Mouse (Mus musculus): ENCODE data around the gene Mkln1. TPM values are rescaled to one million over a fixed set of nuclear protein-coding genes. Genes with fewer than 3 reads are reported as not detected.

Mkln1 gene
- polyA plus RNA-seq, 1 experiment from 2014 or later: 152 TPM

DNA sequence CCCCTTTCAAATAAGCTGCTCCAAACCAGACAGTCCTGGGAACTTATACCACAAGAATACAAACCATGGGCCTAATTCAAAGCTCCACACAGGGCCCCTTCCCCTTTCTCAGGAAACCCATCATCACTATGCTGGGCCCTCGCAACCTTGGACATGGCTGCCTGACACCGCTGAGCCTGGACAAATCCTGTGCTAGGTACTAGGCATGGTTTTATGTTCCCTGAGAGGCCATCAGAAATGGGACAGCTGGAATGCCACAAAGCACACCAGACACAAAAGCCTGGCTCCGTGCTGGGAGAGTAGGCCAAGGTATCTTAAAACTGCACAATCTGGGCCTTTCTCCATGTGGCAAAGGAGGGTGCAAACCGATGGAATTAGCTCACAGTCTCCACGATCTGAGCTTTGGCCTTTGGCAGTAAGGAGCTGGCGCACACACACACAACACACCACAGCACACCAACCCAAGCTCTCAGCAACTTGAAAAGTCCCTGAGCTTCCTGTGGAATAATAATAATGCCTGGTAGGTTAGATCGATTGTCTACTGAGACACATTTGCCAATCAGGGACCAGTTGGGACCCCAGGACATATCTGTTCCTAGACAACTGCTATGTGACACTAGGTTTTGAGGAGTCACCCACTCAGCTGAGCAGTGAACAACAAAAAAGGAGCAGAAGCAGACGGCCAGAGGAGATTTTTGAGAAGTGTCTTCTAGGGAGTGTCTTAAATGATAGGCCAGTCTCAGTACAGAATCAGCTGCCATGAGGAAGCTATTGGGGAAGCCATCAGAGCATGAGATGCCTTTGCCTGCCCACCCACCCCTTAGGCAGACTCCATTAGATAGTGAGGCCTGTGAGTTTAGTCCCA lies 123.2 kb downstream of the Mkln1 start:
- H3K9me3 ChIP-seq: no peaks in the 10 kb centered on the region
- H3K4me3 ChIP-seq: no peak overlapping the region
- no peak overlapping the region for H3K27ac ChIP-seq (replicated peaks)
- H3K4me1 ChIP-seq: peaks cover 5% of the 10 kb centered on the region; the same call in 1 of the 2 replicates
- no peak overlapping the region for H3K9ac ChIP-seq (replicated peaks)
- H3K36me3 ChIP-seq: peaks cover 14% of the 10 kb centered on the region
- WGBS: 78% methylated on average over 8 of the region's 8 CpGs
- no peaks in the 10 kb centered on the region for H3K27me3 ChIP-seq
- ATAC-seq (replicated peaks): no peak
- H3K4me2 ChIP-seq (replicated peaks): no peak overlapping the region

DNA sequence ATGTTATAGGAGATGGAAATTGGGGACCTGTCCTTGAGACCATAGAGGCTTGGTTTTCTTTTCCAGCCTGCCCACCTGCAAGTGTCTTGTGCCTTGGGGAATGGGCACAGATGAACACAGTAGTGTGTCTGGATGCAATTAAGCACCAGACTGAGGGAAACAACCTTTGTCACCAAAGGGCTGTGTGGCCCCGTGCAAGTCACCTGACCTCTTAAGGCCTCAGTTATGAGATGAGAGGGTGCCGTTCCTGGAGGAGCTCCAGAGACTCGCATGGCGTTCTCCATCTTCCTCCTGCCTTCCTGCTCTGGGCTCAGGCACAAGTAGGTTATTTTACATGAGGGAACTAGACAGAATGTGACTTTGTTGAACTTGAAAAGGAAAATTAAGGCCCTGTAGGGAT lies 123.9 kb downstream of the Mkln1 start:
- no peak overlapping the region for H3K4me3 ChIP-seq
- ATAC-seq (replicated peaks): no peak
- H3K27me3 ChIP-seq: no peaks in the 10 kb centered on the region
- no peak overlapping the region for H3K9ac ChIP-seq (replicated peaks)
- 0 out of 2 replicates have a peak overlapping the region, but pooled peaks have one; percentile 4 for H3K27ac ChIP-seq (replicated peaks)
- WGBS: 81% methylated on average over 4 of the region's 4 CpGs
- H3K9me3 ChIP-seq: no peaks in the 10 kb centered on the region
- peaks cover 14% of the 10 kb centered on the region for H3K36me3 ChIP-seq
- H3K4me1 ChIP-seq: peaks cover 5% of the 10 kb centered on the region; the same call in 1 of the 2 replicates
- H3K4me2 ChIP-seq (replicated peaks): no peak overlapping the region

DNA sequence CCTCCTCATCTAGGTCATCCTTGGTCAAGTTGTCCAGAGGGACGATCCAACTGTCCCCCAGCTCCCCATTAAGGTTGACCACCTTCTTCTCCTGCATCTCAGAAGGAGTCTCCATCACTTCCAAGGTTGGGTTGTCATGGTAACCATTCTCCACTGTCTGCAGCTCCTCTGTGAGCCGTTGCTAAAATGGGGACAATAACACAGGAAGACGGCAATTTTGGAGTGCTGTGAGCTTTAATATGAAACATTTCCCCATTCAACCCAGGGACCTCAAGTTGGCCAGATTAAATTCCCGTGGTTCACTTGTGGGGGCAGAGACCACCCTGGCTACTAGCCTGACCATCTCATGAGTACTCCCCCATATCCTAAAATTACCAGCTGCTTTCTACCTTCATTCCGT lies 124.5 kb downstream of the Mkln1 start:
- Histone ChIP-seq H3K4me1 (peaks cover 5% of the 10 kb centered on the region; the same call in 1 of the 2 replicates), H3K27me3 (no peaks in the 10 kb centered on the region), H3K9ac (replicated peaks) (no peak overlapping the region), H3K4me2 (replicated peaks) (no peak overlapping the region), H3K4me3 (no peak overlapping the region), H3K27ac (replicated peaks) (0 out of 2 replicates have a peak overlapping the region, but pooled peaks have one; percentile 4), H3K9me3 (no peaks in the 10 kb centered on the region), H3K36me3 (peaks cover 14% of the 10 kb centered on the region)
- no peak for ATAC-seq (replicated peaks)
- WGBS: 48% methylated on average over 5 of the region's 5 CpGs

DNA sequence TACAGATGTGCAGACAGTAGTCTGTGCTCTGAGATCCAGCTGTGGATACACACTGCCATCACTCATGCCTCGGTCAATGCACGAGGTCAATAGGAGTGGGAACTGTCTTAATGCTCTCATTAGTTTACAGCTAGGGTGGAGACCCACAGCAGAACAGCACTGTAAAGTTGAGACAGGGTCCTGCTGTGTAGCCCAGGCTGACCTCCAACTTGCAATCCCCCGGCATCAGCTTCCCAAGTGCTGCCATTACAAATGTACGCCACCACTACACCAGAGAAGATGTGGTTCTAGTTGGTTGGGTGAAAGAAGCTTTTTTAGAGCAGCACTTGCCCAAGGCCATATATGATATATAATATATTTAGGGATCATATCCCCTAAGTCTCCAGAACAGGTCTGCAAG lies 125.1 kb downstream of the Mkln1 start:
- Histone ChIP-seq H3K27ac (replicated peaks) (no peak overlapping the region), H3K9me3 (no peaks in the 10 kb centered on the region), H3K27me3 (no peaks in the 10 kb centered on the region), H3K4me2 (replicated peaks) (no peak overlapping the region), H3K4me3 (no peak overlapping the region), H3K4me1 (peaks cover 5% of the 10 kb centered on the region; the same call in 1 of the 2 replicates), H3K36me3 (peaks cover 14% of the 10 kb centered on the region), H3K9ac (replicated peaks) (no peak overlapping the region)
- WGBS: 89% methylated on average over 4 of the region's 4 CpGs
- no peak for ATAC-seq (replicated peaks)

DNA sequence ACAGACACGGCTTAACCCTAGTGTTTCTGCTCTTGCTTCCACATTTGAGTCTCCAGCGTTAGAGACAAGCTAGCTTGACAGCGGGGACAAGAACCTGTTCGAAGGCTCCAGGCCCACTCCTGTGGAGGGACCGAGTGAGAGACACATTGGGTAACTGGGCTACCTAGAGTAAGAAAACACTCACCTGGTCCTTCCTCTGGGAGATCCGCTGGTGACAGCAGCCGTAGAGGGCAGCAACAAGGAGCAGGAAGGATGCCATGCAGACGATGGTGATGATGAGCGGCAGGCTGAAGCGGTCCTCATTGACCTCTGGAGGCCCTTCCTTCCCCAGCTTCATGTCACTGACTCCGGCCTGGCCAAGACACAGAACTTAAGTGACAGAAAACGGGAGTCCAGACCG lies 125.6 kb downstream of the Mkln1 start:
- H3K27me3 ChIP-seq: no peaks in the 10 kb centered on the region
- no peak overlapping the region for H3K4me3 ChIP-seq
- no peak overlapping the region for H3K27ac ChIP-seq (replicated peaks)
- no peak overlapping the region for H3K4me2 ChIP-seq (replicated peaks)
- H3K4me1 ChIP-seq: peaks cover 5% of the 10 kb centered on the region; the same call in 1 of the 2 replicates
- 93% methylated on average over 13 of the region's 13 CpGs for WGBS
- H3K9ac ChIP-seq (replicated peaks): no peak overlapping the region
- no peaks in the 10 kb centered on the region for H3K9me3 ChIP-seq
- H3K36me3 ChIP-seq: peaks cover 14% of the 10 kb centered on the region
- ATAC-seq (replicated peaks): no peak

DNA sequence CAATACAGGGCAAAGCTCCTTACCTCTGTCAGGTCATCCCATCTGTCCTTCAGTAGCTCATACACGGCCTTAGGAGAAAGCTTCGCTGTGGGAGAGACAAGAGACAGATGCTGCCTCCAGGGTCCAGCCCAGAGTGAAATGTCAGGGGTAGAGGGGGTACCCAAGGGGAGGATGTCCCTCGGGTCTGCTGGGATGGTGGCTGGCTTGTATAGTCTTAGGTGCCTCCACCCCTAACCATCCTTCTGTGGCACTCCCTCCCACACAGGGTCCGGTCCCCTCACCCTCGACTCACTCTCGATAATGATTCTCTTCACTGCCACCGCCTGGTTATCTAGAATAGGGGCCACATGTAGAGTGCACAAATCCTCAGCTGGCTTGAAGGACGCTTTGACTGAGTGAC lies 126.1 kb downstream of the Mkln1 start:
- WGBS: 92% methylated on average over 8 of the region's 8 CpGs
- H3K36me3 ChIP-seq: peaks cover 14% of the 10 kb centered on the region

DNA sequence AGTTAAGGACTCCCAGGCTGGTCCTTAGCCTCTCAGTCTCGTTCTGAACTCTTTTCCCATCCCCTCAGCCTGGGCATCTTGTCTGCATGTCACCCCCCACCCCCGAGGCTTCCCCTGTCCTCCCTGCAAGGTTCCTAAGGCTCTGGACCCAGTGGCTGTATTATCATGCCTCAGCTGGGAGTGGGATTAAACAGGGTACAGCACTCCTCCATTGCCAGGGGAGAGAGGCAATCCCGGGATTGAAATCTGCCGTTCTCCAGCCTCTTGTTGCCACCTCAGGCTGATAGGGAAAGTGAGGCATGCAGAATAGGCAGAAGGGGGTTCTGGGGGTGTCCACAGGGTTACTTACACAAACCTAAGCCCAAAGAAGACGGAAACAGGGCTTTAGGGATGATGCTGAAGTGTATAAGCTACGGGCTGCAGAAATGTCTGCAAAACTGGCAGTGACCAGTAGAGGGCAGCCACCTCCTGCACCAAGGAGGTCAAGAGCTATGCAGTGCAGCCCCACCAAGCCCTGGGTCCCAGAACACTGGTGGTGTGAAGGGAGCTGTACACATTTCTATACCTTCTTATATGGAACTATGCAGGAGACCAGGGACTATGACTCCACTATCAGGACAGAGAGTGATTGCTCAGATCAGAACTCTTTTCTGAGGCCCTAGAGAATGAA lies 126.8 kb downstream of the Mkln1 start:
- Histone ChIP-seq H3K9me3 (no peaks in the 10 kb centered on the region), H3K4me1 (peaks cover 5% of the 10 kb centered on the region; the same call in 1 of the 2 replicates), H3K4me2 (replicated peaks) (no peak overlapping the region), H3K27ac (replicated peaks) (no peak overlapping the region), H3K4me3 (no peak overlapping the region), H3K9ac (replicated peaks) (no peak overlapping the region), H3K27me3 (no peaks in the 10 kb centered on the region), H3K36me3 (peaks cover 14% of the 10 kb centered on the region)
- 76% methylated on average over 6 of the region's 6 CpGs for WGBS
- peak; percentile 66 for ATAC-seq (replicated peaks)

More for the DNA sequence above, 126.1 kb downstream of the Mkln1 start:
- Histone ChIP-seq H3K4me3 (no peak overlapping the region), H3K27me3 (no peaks in the 10 kb centered on the region), H3K9ac (replicated peaks) (no peak overlapping the region), H3K27ac (replicated peaks) (no peak overlapping the region), H3K9me3 (no peaks in the 10 kb centered on the region), H3K4me2 (replicated peaks) (no peak overlapping the region), H3K4me1 (peaks cover 5% of the 10 kb centered on the region; the same call in 1 of the 2 replicates)
- ATAC-seq (replicated peaks): no peak

DNA sequence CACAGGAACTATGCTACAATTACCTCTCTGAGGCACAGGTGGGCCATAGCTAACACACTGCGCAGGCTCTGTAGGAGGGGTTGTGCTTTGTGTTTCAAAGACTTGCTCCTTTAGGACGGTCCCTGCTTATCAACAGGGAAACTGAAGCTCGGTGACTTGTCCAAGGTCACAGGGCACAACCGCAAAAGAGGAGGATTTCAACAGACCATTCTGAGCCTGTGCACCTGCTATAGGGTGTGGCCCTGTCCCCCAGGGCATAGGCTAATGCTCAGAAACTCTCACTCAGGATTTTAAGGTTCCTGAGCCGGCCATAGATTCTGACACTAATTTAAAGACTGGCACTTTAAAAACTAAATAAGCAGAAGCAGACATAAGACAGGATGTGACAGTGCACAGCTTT lies 128.4 kb downstream of the Mkln1 start:
- no peak for ATAC-seq (replicated peaks)
- Histone ChIP-seq H3K9ac (replicated peaks) (no peak overlapping the region), H3K4me2 (replicated peaks) (no peak overlapping the region), H3K4me3 (no peak overlapping the region), H3K27me3 (no peaks in the 10 kb centered on the region), H3K36me3 (peaks cover 14% of the 10 kb centered on the region), H3K4me1 (no peaks in the 10 kb centered on the region), H3K27ac (replicated peaks) (no peak overlapping the region), H3K9me3 (no peaks in the 10 kb centered on the region)
- WGBS: 92% methylated on average over 5 of the region's 5 CpGs

DNA sequence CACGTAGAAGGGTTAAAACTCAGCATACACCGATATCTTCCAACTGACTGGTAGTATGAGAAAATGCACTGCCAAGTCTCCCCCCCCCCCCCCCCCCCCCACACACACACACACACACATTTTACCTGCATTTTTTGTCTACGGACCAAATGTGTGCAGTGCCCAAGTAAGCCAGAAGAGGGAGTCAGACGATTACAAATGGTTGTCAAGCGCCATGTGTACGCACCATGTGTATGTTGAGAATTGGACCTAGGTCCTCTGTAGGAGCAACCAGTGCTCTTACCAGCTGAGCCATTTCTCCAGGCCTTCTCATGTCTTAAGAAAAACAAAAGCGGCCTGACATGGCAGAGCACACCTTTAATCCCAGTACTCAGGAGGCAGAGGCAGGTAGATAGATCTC lies 129.4 kb downstream of the Mkln1 start:
- 75% methylated on average over 7 of the region's 7 CpGs for WGBS
- H3K4me2 ChIP-seq (replicated peaks): no peak overlapping the region
- no peaks in the 10 kb centered on the region for H3K27me3 ChIP-seq
- no peak for ATAC-seq (replicated peaks)
- H3K27ac ChIP-seq (replicated peaks): no peak overlapping the region
- no peak overlapping the region for H3K4me3 ChIP-seq
- no peaks in the 10 kb centered on the region for H3K9me3 ChIP-seq
- H3K36me3 ChIP-seq: peaks cover 14% of the 10 kb centered on the region
- 0 out of 2 replicates have a peak, but pooled peaks cover 3% of the 10 kb centered on the region for H3K4me1 ChIP-seq
- no peak overlapping the region for H3K9ac ChIP-seq (replicated peaks)

DNA sequence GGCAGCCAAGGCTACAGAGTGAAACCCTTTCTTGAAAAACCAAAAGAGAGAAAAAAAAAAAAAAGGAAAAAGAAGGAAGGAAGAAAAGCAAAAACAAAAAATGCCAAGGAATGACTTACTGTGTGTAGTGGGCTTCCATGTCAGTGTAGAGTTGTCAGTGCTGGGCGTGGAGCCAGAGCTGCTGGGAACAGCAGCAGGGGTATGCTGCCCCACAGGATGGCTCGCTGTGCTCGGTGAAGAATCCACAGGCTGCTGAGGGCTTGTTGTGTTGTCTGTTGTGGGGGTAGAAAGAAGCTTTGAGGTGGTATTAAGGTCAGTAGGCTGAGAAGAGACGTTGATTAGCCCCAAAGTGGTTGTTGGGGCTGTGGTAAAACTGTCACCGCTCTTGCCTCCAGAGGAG lies 129.8 kb downstream of the Mkln1 start:
- Histone ChIP-seq H3K27ac (replicated peaks) (no peak overlapping the region), H3K4me1 (0 out of 2 replicates have a peak, but pooled peaks cover 3% of the 10 kb centered on the region), H3K36me3 (peaks cover 14% of the 10 kb centered on the region), H3K9me3 (no peaks in the 10 kb centered on the region), H3K4me3 (no peak overlapping the region), H3K9ac (replicated peaks) (no peak overlapping the region), H3K4me2 (replicated peaks) (no peak overlapping the region), H3K27me3 (no peaks in the 10 kb centered on the region)
- WGBS: 89% methylated on average over 5 of the region's 5 CpGs
- ATAC-seq (replicated peaks): no peak

DNA sequence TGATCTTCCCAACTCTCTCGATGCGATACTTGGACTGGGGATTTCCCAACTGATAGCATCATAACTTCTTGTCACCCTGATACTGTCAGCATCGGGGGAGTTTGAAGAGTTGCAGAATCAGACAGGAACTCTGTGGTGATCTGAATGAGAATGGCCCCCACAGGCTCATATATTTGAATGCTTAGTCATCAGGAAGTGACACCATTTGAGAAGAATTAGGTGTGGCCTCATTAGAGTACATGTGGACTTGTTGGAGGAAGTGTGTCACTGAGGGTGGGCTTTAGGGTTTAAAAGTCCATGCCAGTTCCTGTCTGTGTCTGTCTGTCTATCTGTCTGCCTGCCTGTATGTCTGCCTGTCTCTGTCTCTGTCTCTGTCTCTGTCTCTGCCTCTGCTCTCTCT lies 133.3 kb downstream of the Mkln1 start:
- no peak for ATAC-seq (replicated peaks)
- H3K27me3 ChIP-seq: no peaks in the 10 kb centered on the region
- H3K27ac ChIP-seq (replicated peaks): no peak overlapping the region
- no peak overlapping the region for H3K4me3 ChIP-seq
- 0 out of 2 replicates have a peak, but pooled peaks cover 3% of the 10 kb centered on the region for H3K4me1 ChIP-seq
- H3K9me3 ChIP-seq: no peaks in the 10 kb centered on the region
- H3K9ac ChIP-seq (replicated peaks): no peak overlapping the region
- H3K4me2 ChIP-seq (replicated peaks): no peak overlapping the region
- no peaks in the 10 kb centered on the region for H3K36me3 ChIP-seq
- 90% methylated on average over 3 of the region's 3 CpGs for WGBS

DNA sequence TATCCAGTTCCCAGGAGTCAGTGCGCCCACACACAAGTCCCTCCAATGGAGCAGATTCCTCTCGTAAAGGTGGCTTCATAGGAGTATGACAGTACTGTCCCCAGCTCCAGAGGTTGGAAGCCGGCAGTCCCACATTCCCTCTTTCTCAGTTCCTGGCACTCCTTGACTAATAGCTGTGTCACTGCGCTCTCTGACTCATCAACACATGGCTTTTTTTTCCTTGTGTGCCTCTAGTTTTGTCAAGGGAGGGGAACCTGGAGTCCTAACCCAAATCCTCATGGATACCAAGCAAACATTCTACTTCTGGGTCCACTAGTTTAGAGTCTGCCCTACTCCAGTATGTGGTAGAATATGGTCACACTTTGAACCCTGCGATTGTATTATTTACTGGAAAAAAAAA lies 136.2 kb downstream of the Mkln1 start:
- H3K4me2 ChIP-seq (replicated peaks): no peak overlapping the region
- H3K27ac ChIP-seq (replicated peaks): no peak overlapping the region
- no peak for ATAC-seq (replicated peaks)
- no peaks in the 10 kb centered on the region for H3K36me3 ChIP-seq
- WGBS: 97% methylated on average over 5 of the region's 5 CpGs
- H3K4me3 ChIP-seq: no peak overlapping the region
- 0 out of 2 replicates have a peak, but pooled peaks cover 3% of the 10 kb centered on the region for H3K4me1 ChIP-seq
- H3K9me3 ChIP-seq: no peaks in the 10 kb centered on the region
- H3K27me3 ChIP-seq: no peaks in the 10 kb centered on the region
- H3K9ac ChIP-seq (replicated peaks): no peak overlapping the region
